Mouse (Mus musculus) embryonic facial prominence, embryonic 12.5 days (tissue): Measurements from ENCODE around the gene Ccdc148. TPM values are rescaled to one million over a fixed set of nuclear protein-coding genes. Genes with fewer than 3 reads are reported as not detected.
A peak's percentile ranks its signal among the peaks of the same experiment; 100 is the strongest.

ENCODE experiments used
- ATAC-seq: fragments of 200-750 bp; cut with Nextera tagmentation; 2 replicates; pipeline ENCODE4 v1.8.0; 2017; ENCODE audit not compliant: insufficient number of reproducible peaks, insufficient read depth, low FRiP score, low TSS enrichment
- H3K27ac ChIP-seq: fragments of 300-500 bp; sonication (generic); 2 replicates; pipeline ENCODE4 v1.5.1; 2016; ENCODE audit warnings: mild to moderate bottlenecking
- H3K27me3 ChIP-seq: fragments of 300-500 bp; sonication (generic); 2 replicates; pipeline ENCODE4 v1.6.1; 2016; ENCODE audit warnings: mild to moderate bottlenecking, moderate library complexity
- H3K36me3 ChIP-seq: fragments of 300-500 bp; sonication (generic); 2 replicates; pipeline ENCODE4 v1.6.1; 2016; ENCODE audit warnings: mild to moderate bottlenecking
- H3K4me1 ChIP-seq: fragments of 300-500 bp; sonication (generic); 2 replicates; pipeline ENCODE4 v1.6.1; 2016
- H3K4me2 ChIP-seq: fragments of 300-500 bp; sonication (generic); replicated peaks from 2 replicates; pipeline ENCODE4 v1.6.1; 2016; ENCODE audit warnings: mild to moderate bottlenecking, moderate library complexity
- H3K4me3 ChIP-seq: fragments of 300-500 bp; sonication (generic); 2 replicates; pipeline ENCODE4 v1.5.1; 2016; ENCODE audit warnings: mild to moderate bottlenecking
- H3K9ac ChIP-seq: fragments of 300-500 bp; sonication (generic); 2 replicates; pipeline ENCODE4 v1.6.1; 2016; ENCODE audit warnings: mild to moderate bottlenecking, moderate library complexity
- H3K9me3 ChIP-seq: fragments of 300-500 bp; sonication (generic); 2 replicates; pipeline ENCODE4 v1.6.1; 2016; ENCODE audit warnings: mild to moderate bottlenecking, moderate library complexity
- whole genome bisulfite sequencing: fragments of 180-500 bp; shearing (Covaris S2); methylation state at CpG from one replicate; pipeline ENCODE4 v1.1.7; 2016; 5-methylcytosine and 5-hydroxymethylcytosine counted together
- polyA plus RNA-seq: library from polyadenylated mRNA; unstranded; fragments of >200 nt; fragmentation: Nextera tagmentation; extraction: Ambion mirVana; gene quantifications from 2 replicates; pipeline ENCODE4 v1.2.1, GENCODE M21; 2016

The Ccdc148 gene
- polyA plus RNA-seq, 1 experiment from 2014 or later = 1.3 TPM

- H3K36me3 ChIP-seq = no peaks in the 10 kb centered on the region
- no peaks in the 10 kb centered on the region for H3K27me3 ChIP-seq
- 89% methylated on average over 7 of the region's 7 CpGs for WGBS
- no peaks in the 10 kb centered on the region for H3K9me3 ChIP-seq
- H3K27ac ChIP-seq = no peak overlapping the region
- no peak overlapping the region for H3K4me3 ChIP-seq
- H3K4me2 ChIP-seq = no peak overlapping the region
- no peak for ATAC-seq
- no peak overlapping the region for H3K9ac ChIP-seq
- H3K4me1 ChIP-seq = no peaks in the 10 kb centered on the region
Observed at GRCm38 (mm10) chr2:58978095-58978494, 182.4 kb downstream of the Ccdc148 start.

- H3K9me3 ChIP-seq = no peaks in the 10 kb centered on the region
- H3K36me3 ChIP-seq = no peaks in the 10 kb centered on the region
- H3K27me3 ChIP-seq = no peaks in the 10 kb centered on the region
- no peak overlapping the region for H3K27ac ChIP-seq
- H3K4me2 ChIP-seq = no peak overlapping the region
- H3K9ac ChIP-seq = no peak overlapping the region
- H3K4me1 ChIP-seq = 0 out of 2 replicates have a peak, but pooled peaks cover 5% of the 10 kb centered on the region
- WGBS = 54% methylated on average over 9 of the region's 9 CpGs
- H3K4me3 ChIP-seq = no peak overlapping the region
- ATAC-seq = no peak
Observed at GRCm38 (mm10) chr2:58971507-58972275, 188.8 kb downstream of the Ccdc148 start.

GRCm38 (mm10) chr2:58956770-58957300 is 203.6 kb downstream of the Ccdc148 start:
- no peaks in the 10 kb centered on the region for H3K36me3 ChIP-seq
- H3K4me2 ChIP-seq = no peak overlapping the region
- 51% methylated on average over 2 of the region's 2 CpGs for WGBS
- H3K4me1 ChIP-seq = no peaks in the 10 kb centered on the region
- H3K9me3 ChIP-seq = no peaks in the 10 kb centered on the region
- H3K9ac ChIP-seq = no peak overlapping the region
- H3K27me3 ChIP-seq = no peaks in the 10 kb centered on the region
- no peak for ATAC-seq
- H3K27ac ChIP-seq = no peak overlapping the region
- H3K4me3 ChIP-seq = no peak overlapping the region

GRCm38 (mm10) chr2:58956351-58956750 is 204.1 kb downstream of the Ccdc148 start:
- no peak for ATAC-seq
- no peak overlapping the region for H3K4me2 ChIP-seq
- no peak overlapping the region for H3K27ac ChIP-seq
- H3K9me3 ChIP-seq = no peaks in the 10 kb centered on the region
- no peaks in the 10 kb centered on the region for H3K27me3 ChIP-seq
- H3K4me1 ChIP-seq = no peaks in the 10 kb centered on the region
- WGBS = 90% methylated on average over 2 of the region's 2 CpGs
- no peak overlapping the region for H3K9ac ChIP-seq
- no peaks in the 10 kb centered on the region for H3K36me3 ChIP-seq
- H3K4me3 ChIP-seq = no peak overlapping the region

GRCm38 (mm10) chr2:58952101-58952500 is 208.4 kb downstream of the Ccdc148 start:
- 74% methylated on average over 3 of the region's 3 CpGs for WGBS
- no peak overlapping the region for H3K27ac ChIP-seq
- H3K9me3 ChIP-seq = no peaks in the 10 kb centered on the region
- H3K27me3 ChIP-seq = no peaks in the 10 kb centered on the region
- ATAC-seq = no peak
- no peaks in the 10 kb centered on the region for H3K36me3 ChIP-seq
- no peaks in the 10 kb centered on the region for H3K4me1 ChIP-seq
- no peak overlapping the region for H3K4me2 ChIP-seq
- H3K4me3 ChIP-seq = no peak overlapping the region
- no peak overlapping the region for H3K9ac ChIP-seq

- no peak overlapping the region for H3K4me3 ChIP-seq
- no peaks in the 10 kb centered on the region for H3K4me1 ChIP-seq
- no peak for ATAC-seq
- WGBS = 74% methylated on average over 7 of the region's 7 CpGs
- no peak overlapping the region for H3K4me2 ChIP-seq
- H3K9ac ChIP-seq = no peak overlapping the region
- H3K27ac ChIP-seq = no peak overlapping the region
- no peaks in the 10 kb centered on the region for H3K9me3 ChIP-seq
- no peaks in the 10 kb centered on the region for H3K27me3 ChIP-seq
- H3K36me3 ChIP-seq = no peaks in the 10 kb centered on the region
Observed at GRCm38 (mm10) chr2:58948796-58949195, 211.7 kb downstream of the Ccdc148 start.

- no peak overlapping the region for H3K9ac ChIP-seq
- no peaks in the 10 kb centered on the region for H3K27me3 ChIP-seq
- H3K36me3 ChIP-seq = no peaks in the 10 kb centered on the region
- H3K27ac ChIP-seq = no peak overlapping the region
- H3K4me3 ChIP-seq = no peak overlapping the region
- H3K4me2 ChIP-seq = no peak overlapping the region
- no peak for ATAC-seq
- H3K9me3 ChIP-seq = no peaks in the 10 kb centered on the region
- 76% methylated on average over 4 of the region's 4 CpGs for WGBS
- H3K4me1 ChIP-seq = no peaks in the 10 kb centered on the region
Observed at GRCm38 (mm10) chr2:58941361-58941760, 219.1 kb downstream of the Ccdc148 start.

- no peak overlapping the region for H3K9ac ChIP-seq
Observed at GRCm38 (mm10) chr2:58925551-58925950, 234.9 kb downstream of the Ccdc148 start.

GRCm38 (mm10) chr2:58918351-58918750 is 242.1 kb downstream of the Ccdc148 start:
- Histone ChIP-seq H3K9ac (no peak overlapping the region), H3K36me3 (no peaks in the 10 kb centered on the region), H3K4me3 (no peak overlapping the region), H3K27ac (no peak overlapping the region), H3K4me2 (no peak overlapping the region), H3K9me3 (no peaks in the 10 kb centered on the region), H3K27me3 (no peaks in the 10 kb centered on the region), H3K4me1 (no peaks in the 10 kb centered on the region)
- WGBS = 54% methylated on average over 4 of the region's 4 CpGs
- no peak for ATAC-seq

More at GRCm38 (mm10) chr2:58925551-58925950, 234.9 kb downstream of the Ccdc148 start:
- Histone ChIP-seq H3K27ac (no peak overlapping the region), H3K4me1 (0 out of 2 replicates have a peak, but pooled peaks cover 3% of the 10 kb centered on the region), H3K4me2 (no peak overlapping the region), H3K9me3 (no peaks in the 10 kb centered on the region), H3K4me3 (no peak overlapping the region), H3K27me3 (no peaks in the 10 kb centered on the region), H3K36me3 (no peaks in the 10 kb centered on the region)
- WGBS = 90% methylated on average over 2 of the region's 2 CpGs
- no peak for ATAC-seq

- Histone ChIP-seq H3K27ac (no peak overlapping the region), H3K4me2 (no peak overlapping the region), H3K9me3 (no peaks in the 10 kb centered on the region), H3K27me3 (no peaks in the 10 kb centered on the region), H3K4me1 (no peaks in the 10 kb centered on the region; the same call in 1 of the 2 replicates), H3K4me3 (no peak overlapping the region), H3K36me3 (no peaks in the 10 kb centered on the region), H3K9ac (no peak overlapping the region)
- WGBS = 93% methylated on average over 9 of the region's 9 CpGs
- no peak for ATAC-seq
Observed at GRCm38 (mm10) chr2:58912339-58912738, 248.1 kb downstream of the Ccdc148 start.

GRCm38 (mm10) chr2:58906814-58907516 is 253.5 kb downstream of the Ccdc148 start:
- H3K9ac ChIP-seq = no peak overlapping the region
- H3K27ac ChIP-seq = no peak overlapping the region
- H3K4me3 ChIP-seq = no peak overlapping the region
- H3K27me3 ChIP-seq = no peaks in the 10 kb centered on the region
- H3K36me3 ChIP-seq = no peaks in the 10 kb centered on the region
- H3K9me3 ChIP-seq = no peaks in the 10 kb centered on the region
- peaks cover 13% of the 10 kb centered on the region for H3K4me1 ChIP-seq
- WGBS = 39% methylated on average over 14 of the region's 14 CpGs
- peak overlapping the region; percentile 28 for H3K4me2 ChIP-seq
- no peak for ATAC-seq

GRCm38 (mm10) chr2:58905057-58905456 is 255.4 kb downstream of the Ccdc148 start:
- Histone ChIP-seq H3K9me3 (no peaks in the 10 kb centered on the region), H3K27me3 (no peaks in the 10 kb centered on the region), H3K36me3 (no peaks in the 10 kb centered on the region), H3K4me2 (no peak overlapping the region), H3K9ac (no peak overlapping the region), H3K27ac (no peak overlapping the region), H3K4me3 (no peak overlapping the region), H3K4me1 (peaks cover 13% of the 10 kb centered on the region)
- ATAC-seq = no peak
- whole genome bisulfite sequencing = 34% methylated on average over 4 of the region's 4 CpGs
